Mouse (Mus musculus) forebrain, embryonic 15.5 days (tissue): ENCODE data around the gene Chchd4. TPM values are rescaled to one million over a fixed set of nuclear protein-coding genes. Genes with fewer than 3 reads are reported as not detected.
A peak's percentile ranks its signal among the peaks of the same experiment; 100 is the strongest.

ENCODE experiments used
- ATAC-seq: fragments of 200-750 bp; cut with Nextera tagmentation; replicated peaks from 2 replicates; pipeline ENCODE4 v1.8.0; 2017; ENCODE audit warnings: mild to moderate bottlenecking, moderate TSS enrichment, moderate library complexity
- H3K27ac ChIP-seq: fragments of 300-500 bp; sonication (generic); replicated peaks from 2 replicates; pipeline ENCODE4 v1.5.1; 2015; ENCODE audit warnings: mild to moderate bottlenecking, inconsistent platforms
- H3K27me3 ChIP-seq: fragments of 300-500 bp; sonication (generic); 2 replicates; pipeline ENCODE4 v1.6.1; 2015; ENCODE audit warnings: inconsistent platforms
- H3K36me3 ChIP-seq: fragments of 300-500 bp; sonication (generic); 2 replicates; pipeline ENCODE4 v1.6.1; 2015; ENCODE audit warnings: mild to moderate bottlenecking, inconsistent platforms
- H3K4me1 ChIP-seq: fragments of 300-500 bp; sonication (generic); 2 replicates; pipeline ENCODE4 v1.6.1; 2015; ENCODE audit warnings: inconsistent platforms
- H3K4me2 ChIP-seq: fragments of 300-500 bp; sonication (generic); replicated peaks from 2 replicates; pipeline ENCODE4 v1.6.1; 2015; ENCODE audit warnings: mild to moderate bottlenecking, inconsistent platforms
- H3K4me3 ChIP-seq: fragments of 300-500 bp; sonication (generic); 2 replicates; pipeline ENCODE4 v1.5.1; 2015; ENCODE audit warnings: mild to moderate bottlenecking, inconsistent platforms
- H3K9ac ChIP-seq: fragments of 300-500 bp; sonication (generic); replicated peaks from 2 replicates; pipeline ENCODE4 v1.6.1; 2015; ENCODE audit warnings: mild to moderate bottlenecking, inconsistent platforms
- H3K9me3 ChIP-seq: fragments of 300-500 bp; sonication (generic); 2 replicates; pipeline ENCODE4 v1.6.1; 2016; ENCODE audit warnings: inconsistent platforms
- WGBS: fragments of 180-500 bp; shearing (Covaris S2); methylation state at CpG from one replicate; pipeline ENCODE4 v1.1.7; 2015; ENCODE audit warnings: mixed read lengths; 5-methylcytosine and 5-hydroxymethylcytosine counted together
- polyA plus RNA-seq: library from polyadenylated mRNA; unstranded; fragments of >200 nt; fragmentation: Nextera tagmentation; extraction: Ambion mirVana; gene quantifications from 2 replicates; pipeline ENCODE4 v1.2.1, GENCODE M21; 2015

Chchd4 gene
- 33.4 and 34.5 TPM in 2 replicates for polyA plus RNA-seq

DNA sequence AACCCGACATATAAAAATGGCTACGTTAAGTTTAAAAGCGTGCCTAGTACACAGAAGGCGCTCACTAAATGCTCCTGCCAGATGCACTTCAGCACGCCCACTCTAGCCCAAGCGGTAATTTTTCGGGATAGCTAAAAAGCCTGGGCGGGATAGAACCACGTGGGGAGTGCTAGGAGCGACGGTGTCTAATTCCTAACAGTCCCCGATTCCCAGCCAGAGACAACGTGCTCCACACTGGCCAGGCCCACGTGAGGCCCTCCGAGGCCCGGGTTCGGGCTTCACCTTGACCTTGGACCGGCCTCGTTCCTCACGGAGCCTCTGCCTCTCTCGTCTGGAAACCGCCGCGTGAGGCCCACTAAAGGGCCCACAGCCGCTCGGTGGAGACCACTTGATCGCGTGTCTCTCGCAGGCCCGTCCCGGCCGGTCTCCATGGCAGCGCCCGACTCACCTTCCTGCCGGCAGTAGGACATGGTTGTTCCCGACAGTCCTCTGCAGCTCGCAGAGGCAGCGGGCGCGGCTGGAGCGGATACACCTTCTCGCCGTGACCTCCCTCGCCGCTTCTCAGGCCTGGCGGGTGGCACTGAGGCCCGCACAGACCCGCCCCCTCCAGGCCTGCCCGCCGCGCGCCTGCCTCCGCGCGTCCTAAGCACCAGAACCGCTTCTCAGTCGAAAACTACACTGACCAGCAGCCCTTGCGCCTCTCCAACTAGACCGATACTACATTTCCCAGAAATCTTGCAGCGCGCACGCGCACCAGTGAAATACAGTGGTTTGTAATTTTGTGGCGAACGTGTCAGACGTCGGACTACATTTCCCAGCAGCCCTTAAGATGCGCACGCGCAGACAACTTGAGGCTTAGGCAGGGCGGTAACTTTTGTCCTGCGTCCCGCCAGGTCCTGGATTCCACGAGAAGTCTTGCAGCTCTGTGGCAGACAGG lies at the start of gene Chchd4, which contains the start of gene Tmem43:
Gene Chchd4 (minus strand): TSS at position 679 of the 937 bp plus-strand sequence.
Gene Tmem43 (plus strand): TSS at position 836 of the 937 bp plus-strand sequence.
- Histone ChIP-seq H3K4me2 (peak within 1 kb of the TSS; percentile 69), H3K9me3 (no peaks in the 10 kb centered on the region), H3K4me1 (peaks cover 31% of the 10 kb centered on the region), H3K9ac (peak within 1 kb of the TSS; percentile 70), H3K4me3 (peak within 1 kb of the TSS; percentile 75), H3K36me3 (peaks cover 11% of the 10 kb centered on the region), H3K27me3 (no peaks in the 10 kb centered on the region), H3K27ac (peak within 1 kb of the TSS; percentile 58)
- ATAC-seq = peak; percentile 96
- under 1% methylated on average over 74 of the region's 74 CpGs for WGBS

DNA sequence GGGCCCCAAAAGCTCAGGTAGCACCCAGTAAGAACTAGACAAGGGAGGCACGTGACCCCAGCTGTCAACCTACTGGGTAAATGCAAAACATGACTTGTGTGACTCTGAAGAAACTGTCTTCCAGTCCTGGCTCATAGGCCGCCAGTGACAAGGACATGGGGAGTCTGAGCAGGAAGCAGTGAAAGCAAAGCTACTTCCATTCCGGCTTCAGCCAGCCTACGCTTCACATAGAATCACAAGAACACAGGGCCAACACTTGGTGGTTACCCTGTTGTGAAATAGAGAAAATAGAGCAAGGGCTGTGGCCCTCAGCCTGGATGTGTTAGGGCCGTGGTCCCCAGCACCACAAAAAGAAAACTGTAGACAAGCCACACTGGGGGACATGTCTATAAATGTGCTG lies 49.5 kb upstream of the Chchd4 start:
- H3K4me3 ChIP-seq = no peak overlapping the region
- no peaks in the 10 kb centered on the region for H3K9me3 ChIP-seq
- no peak overlapping the region for H3K4me2 ChIP-seq
- no peak for ATAC-seq
- 96% methylated on average over 5 of the region's 5 CpGs for WGBS
- H3K9ac ChIP-seq = no peak overlapping the region
- peaks cover 53% of the 10 kb centered on the region for H3K36me3 ChIP-seq
- no peaks in the 10 kb centered on the region for H3K4me1 ChIP-seq
- no peak overlapping the region for H3K27ac ChIP-seq
- no peaks in the 10 kb centered on the region for H3K27me3 ChIP-seq

DNA sequence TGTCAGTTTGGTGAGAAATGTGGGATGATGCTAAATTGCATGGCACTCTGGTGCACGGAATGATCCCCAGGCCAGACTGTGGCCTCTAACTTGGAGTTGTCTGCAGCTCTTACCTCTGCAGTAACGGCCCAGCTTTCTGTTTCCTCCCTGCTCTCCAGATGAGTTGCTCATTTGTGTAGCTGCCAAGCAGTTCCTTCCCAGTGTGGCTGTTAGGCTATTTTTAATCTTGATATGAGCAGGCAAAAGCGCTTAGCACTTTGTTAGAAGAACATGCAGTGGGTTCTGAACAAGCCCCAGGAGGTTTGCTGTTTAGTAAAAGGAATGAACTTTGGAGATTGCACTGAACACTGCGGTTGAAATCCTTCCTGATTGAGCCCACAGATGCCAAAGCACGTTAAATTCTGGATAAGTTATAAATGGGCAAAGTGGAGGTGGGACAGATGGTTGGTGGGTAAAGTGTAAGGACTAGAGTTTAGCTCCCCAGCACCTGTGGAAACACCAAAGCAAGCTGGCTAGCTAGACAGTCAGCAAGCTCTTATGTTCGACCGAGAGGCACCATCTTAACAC lies 45.2 kb upstream of the Chchd4 start:
- H3K27ac ChIP-seq = no peak overlapping the region
- WGBS = 95% methylated on average over 7 of the region's 7 CpGs
- no peak overlapping the region for H3K4me2 ChIP-seq
- no peak overlapping the region for H3K4me3 ChIP-seq
- peaks cover 25% of the 10 kb centered on the region for H3K4me1 ChIP-seq
- no peaks in the 10 kb centered on the region for H3K27me3 ChIP-seq
- no peak for ATAC-seq
- no peaks in the 10 kb centered on the region for H3K9me3 ChIP-seq
- peaks cover 55% of the 10 kb centered on the region for H3K36me3 ChIP-seq
- no peak overlapping the region for H3K9ac ChIP-seq

GRCm38 (mm10) chr6:91515545-91516449 lies 42.5 kb upstream of the Chchd4 start, which contains the start of the genes Xpc and Lsm3:
Xpc (minus strand) TSS chr6:91515888.
Lsm3 (plus strand) TSS chr6:91515928.
- Histone ChIP-seq H3K27ac (peak within 1 kb of the TSS; percentile 70), H3K4me2 (peak within 1 kb of the TSS; percentile 71), H3K9me3 (no peaks in the 10 kb centered on the region), H3K9ac (peak within 1 kb of the TSS; percentile 86), H3K27me3 (no peaks in the 10 kb centered on the region), H3K36me3 (peaks cover 31% of the 10 kb centered on the region), H3K4me1 (peaks cover 25% of the 10 kb centered on the region), H3K4me3 (peak within 1 kb of the TSS; percentile 88)
- WGBS = under 1% methylated on average over 80 of the region's 80 CpGs
- ATAC-seq = peak; percentile 98

- peak overlapping the region; percentile 70 for H3K27ac ChIP-seq
- no peak for ATAC-seq
- H3K9ac ChIP-seq = peak overlapping the region; percentile 86
- peaks cover 25% of the 10 kb centered on the region for H3K4me1 ChIP-seq
- peaks cover 22% of the 10 kb centered on the region for H3K36me3 ChIP-seq
- H3K9me3 ChIP-seq = no peaks in the 10 kb centered on the region
- peak overlapping the region; percentile 88 for H3K4me3 ChIP-seq
- H3K27me3 ChIP-seq = no peaks in the 10 kb centered on the region
- peak overlapping the region; percentile 71 for H3K4me2 ChIP-seq
- 32% methylated on average over 10 of the region's 10 CpGs for WGBS
Observed at GRCm38 (mm10) chr6:91514737-91515362, 41.5 kb upstream of the Chchd4 start.

DNA sequence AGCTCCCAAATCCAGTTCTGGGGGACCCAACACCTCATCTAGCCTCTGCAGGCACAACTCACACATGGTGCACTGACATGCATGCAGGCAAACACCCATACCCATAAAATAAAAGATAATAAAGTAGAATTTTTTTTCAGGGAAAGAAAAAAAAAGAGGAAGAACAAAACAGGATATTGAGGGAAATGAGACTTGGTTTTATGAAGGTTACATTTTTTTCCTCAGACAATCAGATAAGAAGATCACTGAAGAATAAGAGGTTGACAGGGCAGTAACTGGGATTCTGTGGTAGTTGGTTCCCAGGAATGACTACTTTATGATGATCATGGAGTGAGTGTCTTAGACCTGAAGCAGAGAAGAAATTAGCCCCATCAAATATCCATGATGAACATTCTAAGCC lies 40.8 kb upstream of the Chchd4 start:
- Histone ChIP-seq H3K9me3 (no peaks in the 10 kb centered on the region), H3K4me1 (peaks cover 25% of the 10 kb centered on the region), H3K4me3 (no peak overlapping the region), H3K4me2 (no peak overlapping the region), H3K9ac (peak overlapping the region; percentile 86; the same call in 1 of the 2 replicates), H3K27ac (no peak overlapping the region), H3K27me3 (no peaks in the 10 kb centered on the region), H3K36me3 (peaks cover 15% of the 10 kb centered on the region)
- no peak for ATAC-seq

- H3K4me1 ChIP-seq = peaks cover 10% of the 10 kb centered on the region
- H3K27ac ChIP-seq = no peak overlapping the region
- no peak overlapping the region for H3K4me2 ChIP-seq
- no peak overlapping the region for H3K4me3 ChIP-seq
- 87% methylated on average over 10 of the region's 10 CpGs for WGBS
- no peaks in the 10 kb centered on the region for H3K9me3 ChIP-seq
- no peaks in the 10 kb centered on the region for H3K27me3 ChIP-seq
- no peak for ATAC-seq
- peaks cover 29% of the 10 kb centered on the region for H3K36me3 ChIP-seq
- H3K9ac ChIP-seq = no peak overlapping the region
Observed at GRCm38 (mm10) chr6:91510211-91510610, 36.9 kb upstream of the Chchd4 start.

GRCm38 (mm10) chr6:91509326-91509725 lies 36.0 kb upstream of the Chchd4 start:
- no peak for ATAC-seq
- H3K36me3 ChIP-seq = peaks cover 38% of the 10 kb centered on the region
- no peak overlapping the region for H3K9ac ChIP-seq
- H3K27ac ChIP-seq = no peak overlapping the region
- H3K9me3 ChIP-seq = no peaks in the 10 kb centered on the region
- WGBS = 39% methylated on average over 7 of the region's 7 CpGs
- H3K4me1 ChIP-seq = peaks cover 1% of the 10 kb centered on the region
- H3K4me3 ChIP-seq = no peak overlapping the region
- H3K4me2 ChIP-seq = no peak overlapping the region
- H3K27me3 ChIP-seq = no peaks in the 10 kb centered on the region

- Histone ChIP-seq H3K9me3 (no peaks in the 10 kb centered on the region), H3K4me2 (no peak overlapping the region), H3K36me3 (peaks cover 50% of the 10 kb centered on the region), H3K27me3 (no peaks in the 10 kb centered on the region), H3K27ac (no peak overlapping the region), H3K4me3 (no peak overlapping the region), H3K4me1 (no peaks in the 10 kb centered on the region), H3K9ac (no peak overlapping the region)
- no peak for ATAC-seq
- 92% methylated on average over 3 of the region's 3 CpGs for WGBS
Observed at GRCm38 (mm10) chr6:91508041-91508440, 34.7 kb upstream of the Chchd4 start.

DNA sequence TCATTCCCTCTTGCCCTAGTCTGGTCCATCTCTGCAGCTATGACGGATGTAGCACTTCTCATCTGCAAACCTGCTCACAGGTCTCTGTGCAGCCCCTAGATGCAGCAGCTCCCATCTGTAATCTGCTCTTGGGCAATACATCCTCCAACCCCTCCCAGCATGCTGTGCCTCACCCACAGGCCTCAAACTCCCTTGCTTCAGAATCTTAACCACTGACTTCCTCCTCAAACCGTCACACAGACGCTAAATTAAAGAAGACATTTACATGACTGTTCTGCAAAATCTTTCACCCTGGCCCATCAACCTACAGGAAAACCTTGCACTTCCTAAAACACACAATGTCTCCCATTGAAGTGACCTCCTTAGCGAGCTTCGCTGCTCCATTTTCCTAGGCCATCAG lies 32.7 kb upstream of the Chchd4 start:
- no peak overlapping the region for H3K4me2 ChIP-seq
- no peaks in the 10 kb centered on the region for H3K27me3 ChIP-seq
- no peak overlapping the region for H3K9ac ChIP-seq
- H3K4me1 ChIP-seq = no peaks in the 10 kb centered on the region
- no peak for ATAC-seq
- no peaks in the 10 kb centered on the region for H3K9me3 ChIP-seq
- H3K36me3 ChIP-seq = peaks cover 68% of the 10 kb centered on the region
- no peak overlapping the region for H3K4me3 ChIP-seq
- no peak overlapping the region for H3K27ac ChIP-seq
- 98% methylated on average over 5 of the region's 5 CpGs for WGBS

GRCm38 (mm10) chr6:91503302-91503701 lies 30.0 kb upstream of the Chchd4 start:
- H3K4me3 ChIP-seq = no peak overlapping the region
- H3K4me1 ChIP-seq = no peaks in the 10 kb centered on the region
- no peak overlapping the region for H3K9ac ChIP-seq
- WGBS = 100% methylated on average over 1 of the region's 1 CpGs
- ATAC-seq = no peak
- no peaks in the 10 kb centered on the region for H3K9me3 ChIP-seq
- H3K27me3 ChIP-seq = no peaks in the 10 kb centered on the region
- H3K27ac ChIP-seq = no peak overlapping the region
- H3K36me3 ChIP-seq = peaks cover 93% of the 10 kb centered on the region
- no peak overlapping the region for H3K4me2 ChIP-seq
